10 mouse cellular contexts compared by ENCODE assay signal in genomic region chr11:74870544-74870943, GRCm38 (mm10). TPM values are rescaled to one million over a fixed set of nuclear protein-coding genes. Genes with fewer than 3 reads are reported as not detected.
DNase-seq lines count a peak whose midpoint lies in the region; ATAC-seq lines count a peak whose summit lies in the region.
"Had no signal": no experiment of that assay in that cellular context is flagged by ENCODE, and none has a peak within 500 bp of the region (broad histone marks: within the 10 kb centered on the region; RNA-seq: fewer than 3 reads in every experiment).

No protein-coding gene starts in this region.

- peaks cover 14% of the 10 kb centered on the region for H3K36me3 ChIP-seq in neural tube, embryonic 12.5 days
- H3K36me3 ChIP-seq: lung, embryonic 15.5 days had no signal

- no peaks in the 10 kb centered on the region for H3K9me3 ChIP-seq in neural tube, embryonic 12.5 days
- H3K9me3 ChIP-seq: heart, embryonic 12.5 days; lung, embryonic 15.5 days had no signal

- peaks cover 22% of the 10 kb centered on the region for H3K4me1 ChIP-seq in neural tube, embryonic 12.5 days

- H3K9ac ChIP-seq in neural tube, embryonic 12.5 days = no peak overlapping the region
- H3K9ac ChIP-seq: lung, embryonic 15.5 days had no signal

- H3K27ac ChIP-seq in neural tube, embryonic 12.5 days = 0 out of 2 replicates have a peak overlapping the region, but pooled peaks have one; percentile 6
- H3K27ac ChIP-seq: lung, embryonic 15.5 days had no signal

- no peak for ATAC-seq in neural tube, embryonic 12.5 days (ENCODE audit: low FRiP score, low read depth)

- 75% methylated on average over 4 of the region's 4 CpGs for WGBS in neural tube, embryonic 12.5 days

- H3K4me2 ChIP-seq in neural tube, embryonic 12.5 days (replicated peaks) = peak overlapping the region; percentile 40
- H3K4me2 ChIP-seq: heart, embryonic 12.5 days; lung, embryonic 15.5 days had no signal

- no peaks in the 10 kb centered on the region for H3K27me3 ChIP-seq in neural tube, embryonic 12.5 days (replicated peaks)
- H3K27me3 ChIP-seq: heart, embryonic 12.5 days; lung, embryonic 15.5 days had no signal

- peak; percentile 76 for DNase-seq in gastrocnemius, adult 18-20 months (ENCODE audit: low spot score)
- DNase-seq in gastrocnemius, postnatal 4 days (ENCODE audit: low spot score in 2 of 2) = no peak
- no peak for DNase-seq in neural tube, embryonic 10.5 days (ENCODE audit: extremely low spot score, low spot score)
- peak; percentile 31 for DNase-seq in lung, postnatal 10 days
- DNase-seq in skeletal muscle tissue, adult 2 months (ENCODE audit: low read depth, low spot score) = peak; percentile 81
- DNase-seq in T-cell, adult 2 months (ENCODE audit: low spot score) = no peak
- DNase-seq in kidney, postnatal 36 days = no peak

- no peak overlapping the region for H3K4me3 ChIP-seq in neural tube, embryonic 12.5 days
- H3K4me3 ChIP-seq: heart, embryonic 12.5 days; lung, embryonic 15.5 days had no signal

RNA-seq across cellular contexts. Expression of gene Sgsm2, which starts 26.3 kb away (rescaled TPM):
- total RNA-seq in gastrocnemius, adult 18-20 months (2021) = 1 to 10 TPM; 1.6 to 2.4 TPM
- 10 to 100 TPM; 10.5 to 12.0 TPM for total RNA-seq in gastrocnemius, postnatal 4 days (2021)
- 16.1 and 16.8 TPM in 2 replicates for polyA plus RNA-seq in neural tube, embryonic 12.5 days (2016; fragmentation: Nextera tagmentation; extraction: Ambion mirVana)

RNA-seq across cellular contexts. Expression of gene Tsr1, which starts 27.3 kb away (rescaled TPM):
- 10 to 100 TPM; 22.8 to 26.7 TPM for total RNA-seq in gastrocnemius, adult 18-20 months (2021)
- 10 to 100 TPM; 28.6 to 30.4 TPM for total RNA-seq in gastrocnemius, postnatal 4 days (2021)
- polyA plus RNA-seq in neural tube, embryonic 12.5 days (2016; fragmentation: Nextera tagmentation; extraction: Ambion mirVana) = 35.2 and 38.3 TPM in 2 replicates

RNA-seq across cellular contexts. Expression of gene Mnt, which starts 39.8 kb away (rescaled TPM):
- 1 to 10 TPM; 4.8 to 7.0 TPM for total RNA-seq in gastrocnemius, adult 18-20 months (2021)
- total RNA-seq in gastrocnemius, postnatal 4 days (2021) = 10 to 100 TPM; 12.3 to 13.0 TPM
- polyA plus RNA-seq in neural tube, embryonic 12.5 days (2016; fragmentation: Nextera tagmentation; extraction: Ambion mirVana) = 7.8 and 9.0 TPM in 2 replicates

RNA-seq across cellular contexts. Expression of gene Smg6, which starts 55.1 kb away (rescaled TPM):
- total RNA-seq in gastrocnemius, adult 18-20 months (2021) = 10 to 100 TPM; 11.8 to 12.3 TPM
- total RNA-seq in gastrocnemius, postnatal 4 days (2021) = 10 to 100 TPM; 25.0 to 28.6 TPM
- polyA plus RNA-seq in neural tube, embryonic 12.5 days (2016; fragmentation: Nextera tagmentation; extraction: Ambion mirVana) = 21.3 and 21.8 TPM in 2 replicates

RNA-seq across cellular contexts. Expression of gene Srr, which starts 55.2 kb away (rescaled TPM):
- total RNA-seq in gastrocnemius, adult 18-20 months (2021) = 10 to 100 TPM; 15.6 to 22.8 TPM
- total RNA-seq in gastrocnemius, postnatal 4 days (2021) = 10 to 100 TPM; 29.9 to 32.9 TPM
- 27.4 and 28.1 TPM in 2 replicates for polyA plus RNA-seq in neural tube, embryonic 12.5 days (2016; fragmentation: Nextera tagmentation; extraction: Ambion mirVana)

Comparison
In these comparisons a context has a peak if more than half of its experiments do, and no peak if none do; other contexts are left out.
1. DNase-seq: peak in gastrocnemius, adult 18-20 months (single experiment), lung, postnatal 10 days (single experiment) and skeletal muscle tissue, adult 2 months (single experiment); none in gastrocnemius, postnatal 4 days (0 of 2), neural tube, embryonic 10.5 days (single experiment), T-cell, adult 2 months (single experiment) and kidney, postnatal 36 days (0 of 2).